Mouse (Mus musculus) hindbrain, postnatal 0 days (tissue): Measurements from ENCODE around the gene Olfr527. TPM values are rescaled to one million over a fixed set of nuclear protein-coding genes. Genes with fewer than 3 reads are reported as not detected.

ENCODE experiments used
- ATAC-seq: fragments of 200-750 bp; cut with Nextera tagmentation; 2 replicates; pipeline ENCODE4 v1.8.0; 2017; ENCODE audit warnings: mild to moderate bottlenecking, moderate TSS enrichment, moderate library complexity
- DNase-seq: peaks from one replicate; pipeline ENCODE4 v3.0.0-alpha.2; 2015; ENCODE audit warnings: low spot score
- H3K27ac ChIP-seq: fragments of 300-500 bp; sonication (generic); 2 replicates; pipeline ENCODE4 v1.5.1; 2014; ENCODE audit warnings: mild to moderate bottlenecking
- H3K27me3 ChIP-seq: fragments of 300-500 bp; sonication (generic); 2 replicates; pipeline ENCODE4 v1.6.1; 2014; ENCODE audit warnings: low read length, mixed read lengths; ENCODE audit not compliant: insufficient read depth
- H3K36me3 ChIP-seq: fragments of 300-500 bp; sonication (generic); 2 replicates; pipeline ENCODE4 v1.6.1; 2014; ENCODE audit warnings: low read length, mixed read lengths; ENCODE audit not compliant: insufficient read depth
- H3K4me1 ChIP-seq: fragments of 300-500 bp; sonication (generic); 2 replicates; pipeline ENCODE4 v1.6.1; 2014; ENCODE audit warnings: antibody characterized with exemption, low read length, mixed read lengths; ENCODE audit not compliant: insufficient read depth
- H3K4me2 ChIP-seq: fragments of 300-500 bp; sonication (generic); 2 replicates; pipeline ENCODE4 v1.6.1; 2014; ENCODE audit warnings: low read depth, mild to moderate bottlenecking, low read length, moderate library complexity, mixed read lengths
- H3K4me3 ChIP-seq: fragments of 300-500 bp; sonication (generic); 2 replicates; pipeline ENCODE4 v1.5.1; 2014; ENCODE audit warnings: low read length
- H3K9ac ChIP-seq: fragments of 300-500 bp; sonication (generic); replicated peaks from 2 replicates; pipeline ENCODE4 v1.6.1; 2014; ENCODE audit warnings: mild to moderate bottlenecking, low read length, moderate library complexity, mixed read lengths
- H3K9me3 ChIP-seq: fragments of 300-500 bp; sonication (generic); 2 replicates; pipeline ENCODE4 v1.6.1; 2016; ENCODE audit warnings: low read length, mixed read lengths
- CTCF ChIP-seq: IDR thresholded peaks from 2 replicates; pipeline ENCODE4 v1.5.1; 2016; ENCODE audit warnings: antibody characterized with exemption, control low read depth, low read depth
- WGBS: fragments of 180-500 bp; shearing (Covaris S2); extraction: QIAGEN DNeasy Blood & Tissue Kit; methylation state at CpG from one replicate; pipeline ENCODE4 v1.1.7; 2014; 5-methylcytosine and 5-hydroxymethylcytosine counted together
- polyA plus RNA-seq: library from polyadenylated mRNA; unstranded; fragments of >200 nt; fragmentation: Nextera tagmentation; extraction: Ambion mirVana; gene quantifications from 2 replicates; pipeline ENCODE4 v1.2.1, GENCODE M21; 2015
- total RNA-seq: library from RNA; depleted of rRNA; stranded (reverse); fragments of >200 nt; gene quantifications from 2 replicates; pipeline ENCODE4 v1.2.3, GENCODE M21; 2014; rRNA removed

Olfr527 gene
- total and polyA plus RNA-seq, 2 experiments from 2014 or later = not detected

DNA sequence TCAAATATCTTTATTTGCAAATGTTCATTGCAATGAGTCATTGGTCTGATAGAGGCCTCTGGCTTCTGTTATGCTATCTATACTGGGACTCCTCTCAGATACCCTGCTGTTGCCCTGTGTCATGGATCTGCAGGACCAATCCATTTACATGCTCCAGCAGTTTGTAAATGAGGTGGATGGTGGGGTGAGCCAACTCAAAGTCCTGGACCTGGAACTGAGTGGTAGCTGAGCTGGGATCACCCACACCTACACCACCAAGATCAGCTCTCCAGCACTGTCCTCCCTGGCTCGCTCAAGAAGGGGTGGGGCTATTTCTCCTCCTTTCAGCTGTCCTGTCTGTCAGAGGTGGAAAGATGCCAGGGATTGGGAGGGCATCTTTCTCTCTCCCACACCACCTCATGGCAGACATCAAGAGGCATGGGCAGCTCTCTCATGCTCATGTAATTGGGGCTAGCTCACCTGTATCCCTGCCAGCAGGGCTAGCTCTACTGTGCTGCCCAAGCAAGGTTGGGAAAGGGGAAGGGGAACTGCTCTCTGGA is 4.0 kb upstream of the Olfr527 start:
- peak; percentile 4 for DNase-seq
- H3K9me3 ChIP-seq = no peaks in the 10 kb centered on the region
- no peaks in the 10 kb centered on the region for H3K36me3 ChIP-seq
- no peak for TF ChIP-seq CTCF
- ATAC-seq = no peak
- H3K4me1 ChIP-seq = no peaks in the 10 kb centered on the region
- H3K4me2 ChIP-seq = no peak overlapping the region
- no peak overlapping the region for H3K27ac ChIP-seq
- no peaks in the 10 kb centered on the region for H3K27me3 ChIP-seq
- no peak overlapping the region for H3K4me3 ChIP-seq
- no peak overlapping the region for H3K9ac ChIP-seq
- WGBS = 35% methylated on average over 1 of the region's 1 CpGs

DNA sequence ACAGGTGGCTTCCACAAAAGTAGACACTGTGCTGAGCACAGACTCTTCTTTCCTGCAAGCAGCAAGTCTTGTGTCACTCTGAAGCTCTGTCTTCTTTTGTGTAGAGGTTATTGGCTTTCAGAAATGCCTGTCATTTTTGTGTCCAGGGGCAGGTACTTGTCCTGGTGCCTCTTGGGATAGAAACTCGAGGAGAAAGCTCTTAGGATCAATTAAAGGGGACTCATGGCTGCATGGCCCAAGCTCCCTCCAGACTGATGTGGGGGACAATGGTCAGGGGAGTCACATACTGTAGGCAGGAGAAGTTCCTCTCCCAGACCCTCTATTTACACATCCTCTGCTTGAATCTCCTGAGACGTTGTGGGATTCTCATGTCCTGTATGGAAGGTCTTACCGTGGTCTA is 27.8 kb downstream of the Olfr527 start, which contains the start of gene Olfr60:
Olfr60 (minus strand) TSS at position 101 of the 400 bp plus-strand sequence.
- no peaks in the 10 kb centered on the region for H3K4me1 ChIP-seq
- ATAC-seq (no peak), DNase-seq (no peak)
- H3K4me3 ChIP-seq = no peak within 1 kb of the TSS
- no peaks in the 10 kb centered on the region for H3K36me3 ChIP-seq
- no peak within 1 kb of the TSS for H3K27ac ChIP-seq
- H3K9me3 ChIP-seq = no peaks in the 10 kb centered on the region
- H3K27me3 ChIP-seq = no peaks in the 10 kb centered on the region
- H3K4me2 ChIP-seq = no peak within 1 kb of the TSS
- 68% methylated on average over 3 of the region's 3 CpGs for WGBS
- H3K9ac ChIP-seq = no peak within 1 kb of the TSS
- TF ChIP-seq CTCF = no peak

DNA sequence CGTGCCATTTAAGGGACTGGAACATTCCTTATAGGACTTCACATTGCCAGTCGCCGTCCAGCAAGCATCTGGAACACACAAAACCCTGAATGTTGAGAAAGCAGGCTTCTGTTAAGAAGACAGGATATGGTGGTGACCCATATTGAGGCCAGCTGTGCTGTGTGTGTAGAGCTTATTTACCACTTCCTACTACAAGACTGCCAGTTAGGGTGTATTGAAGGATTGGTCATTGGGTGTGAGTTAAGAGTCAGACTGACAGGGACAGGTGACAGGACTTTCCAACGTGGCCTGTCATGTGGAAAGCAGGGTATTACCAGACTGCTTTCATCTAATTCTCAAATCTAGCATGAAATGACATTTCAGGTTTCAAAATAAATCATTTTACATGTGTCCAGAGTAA is 40.5 kb downstream of the Olfr527 start:
- no peak for TF ChIP-seq CTCF
- Histone ChIP-seq H3K27ac (no peak overlapping the region), H3K27me3 (no peaks in the 10 kb centered on the region), H3K9ac (no peak overlapping the region), H3K4me2 (no peak overlapping the region), H3K4me1 (no peaks in the 10 kb centered on the region), H3K4me3 (no peak overlapping the region), H3K36me3 (no peaks in the 10 kb centered on the region), H3K9me3 (no peaks in the 10 kb centered on the region)
- ATAC-seq (no peak), DNase-seq (no peak)
- WGBS = 86% methylated on average over 4 of the region's 4 CpGs

DNA sequence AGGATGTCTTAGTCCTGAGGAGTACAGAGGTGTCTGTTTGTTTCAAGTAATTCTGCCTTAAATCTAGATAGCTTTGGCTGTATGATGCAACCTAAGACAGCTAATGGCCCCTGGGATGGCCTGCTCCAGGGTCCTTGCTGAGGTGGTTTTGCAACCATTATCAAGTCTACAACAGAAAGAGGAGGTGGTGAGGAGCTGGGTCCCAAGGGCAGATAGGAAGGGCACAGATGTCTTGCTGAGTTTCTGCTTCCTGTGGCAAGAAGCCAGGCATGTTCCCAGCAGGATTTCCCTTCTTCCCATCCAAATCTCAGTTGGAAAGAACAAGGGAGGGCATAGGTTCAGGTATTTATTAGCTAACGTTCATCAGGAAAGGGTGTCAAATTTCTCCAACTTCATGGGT is 42.4 kb downstream of the Olfr527 start, which contains the start of gene Olfr530:
Olfr530 (minus strand) TSS at position 101 of the 400 bp plus-strand sequence.
- no peaks in the 10 kb centered on the region for H3K36me3 ChIP-seq
- H3K4me1 ChIP-seq = no peaks in the 10 kb centered on the region
- TF ChIP-seq CTCF = no peak
- H3K27ac ChIP-seq = no peak within 1 kb of the TSS
- 41% methylated on average over 1 of the region's 1 CpGs for WGBS
- no peak for DNase-seq
- no peak within 1 kb of the TSS for H3K9ac ChIP-seq
- no peak within 1 kb of the TSS for H3K4me3 ChIP-seq
- H3K27me3 ChIP-seq = no peaks in the 10 kb centered on the region
- ATAC-seq = no peak
- no peaks in the 10 kb centered on the region for H3K9me3 ChIP-seq
- no peak within 1 kb of the TSS for H3K4me2 ChIP-seq

DNA sequence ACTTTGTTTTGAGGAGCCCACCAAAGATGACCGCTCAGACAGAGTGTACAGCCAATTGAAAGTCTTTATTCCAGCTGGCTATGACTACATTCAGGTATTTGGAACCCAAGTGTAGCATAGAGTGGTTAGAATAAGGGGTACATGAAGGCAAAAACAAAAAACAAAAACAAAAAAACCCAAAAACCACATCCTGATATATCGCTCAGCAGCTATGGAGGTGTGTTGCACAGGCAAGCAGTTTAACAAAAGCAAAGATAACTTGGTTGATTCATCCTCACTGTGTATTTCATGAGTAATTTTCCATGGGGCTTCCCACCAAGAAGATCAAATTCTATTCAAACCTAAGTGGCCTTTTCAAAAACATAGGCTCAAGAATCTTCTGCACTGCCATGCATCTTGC is 43.1 kb downstream of the Olfr527 start:
- no peak overlapping the region for H3K9ac ChIP-seq
- no peaks in the 10 kb centered on the region for H3K9me3 ChIP-seq
- no peak overlapping the region for H3K4me2 ChIP-seq
- no peaks in the 10 kb centered on the region for H3K27me3 ChIP-seq
- 94% methylated on average over 2 of the region's 2 CpGs for WGBS
- ATAC-seq (no peak), DNase-seq (no peak)
- H3K4me1 ChIP-seq = no peaks in the 10 kb centered on the region
- no peak overlapping the region for H3K4me3 ChIP-seq
- no peaks in the 10 kb centered on the region for H3K36me3 ChIP-seq
- no peak overlapping the region for H3K27ac ChIP-seq
- TF ChIP-seq CTCF = no peak

Other genes with a start within 250 kb of the Olfr527 start
- not detected in 2 replicates for gene Prap1, start 240.6 kb upstream of the Olfr527 start, total RNA-seq
- not detected in 2 replicates for gene Prap1, start 240.6 kb upstream of the Olfr527 start, polyA plus RNA-seq
- 34.3 and 36.2 TPM in 2 replicates for gene Fuom, start 231.6 kb upstream of the Olfr527 start, total RNA-seq
- gene Fuom, start 231.6 kb upstream of the Olfr527 start, polyA plus RNA-seq = 53.0 and 54.3 TPM in 2 replicates
- gene Paox, start 218.2 kb upstream of the Olfr527 start, total RNA-seq = 9.4 and 15.2 TPM in 2 replicates
- gene Paox, start 218.2 kb upstream of the Olfr527 start, polyA plus RNA-seq = 8.9 TPM in 2 replicates
- gene Echs1, start 217.5 kb upstream of the Olfr527 start, total RNA-seq = 88.7 and 91.5 TPM in 2 replicates
- 136 and 145 TPM in 2 replicates for gene Echs1, start 217.5 kb upstream of the Olfr527 start, polyA plus RNA-seq
- 6.4 and 7.2 TPM in 2 replicates for gene Mtg1, start 196.5 kb upstream of the Olfr527 start, total RNA-seq
- 32.6 and 33.5 TPM in 2 replicates for gene Mtg1, start 196.5 kb upstream of the Olfr527 start, polyA plus RNA-seq
- 64.7 and 66.4 TPM in 2 replicates for gene Sprn, start 179.1 kb upstream of the Olfr527 start, total RNA-seq
- 27.2 and 29.9 TPM in 2 replicates for gene Sprn, start 179.1 kb upstream of the Olfr527 start, polyA plus RNA-seq
- not detected in 2 replicates for gene Olfr522, start 169.3 kb upstream of the Olfr527 start, total RNA-seq
- not detected in 2 replicates for gene Olfr522, start 169.3 kb upstream of the Olfr527 start, polyA plus RNA-seq
- not detected in 2 replicates for gene Olfr523, start 160.8 kb upstream of the Olfr527 start, total RNA-seq
- not detected in 2 replicates for gene Olfr523, start 160.8 kb upstream of the Olfr527 start, polyA plus RNA-seq
- gene Olfr524, start 128.1 kb upstream of the Olfr527 start, total RNA-seq = not detected in 2 replicates
- not detected in 2 replicates for gene Olfr524, start 128.1 kb upstream of the Olfr527 start, polyA plus RNA-seq
- gene Cd163l1, start 115.8 kb upstream of the Olfr527 start, total RNA-seq = not detected in 2 replicates
- not detected in 2 replicates for gene Cd163l1, start 115.8 kb upstream of the Olfr527 start, polyA plus RNA-seq
- not detected in 2 replicates for gene 5830411N06Rik, start 86.7 kb upstream of the Olfr527 start, total RNA-seq
- 0.10 TPM in 1 of 2 replicates, not detected in the other for gene 5830411N06Rik, start 86.7 kb upstream of the Olfr527 start, polyA plus RNA-seq
- not detected in 2 replicates for gene Olfr525, start 13.2 kb upstream of the Olfr527 start, total RNA-seq
- not detected in 2 replicates for gene Olfr525, start 13.2 kb upstream of the Olfr527 start, polyA plus RNA-seq
- gene Olfr60, start 27.7 kb downstream of the Olfr527 start, total RNA-seq = not detected in 2 replicates
- gene Olfr60, start 27.7 kb downstream of the Olfr527 start, polyA plus RNA-seq = not detected in 2 replicates
- not detected in 2 replicates for gene Olfr530, start 42.3 kb downstream of the Olfr527 start, total RNA-seq
- gene Olfr530, start 42.3 kb downstream of the Olfr527 start, polyA plus RNA-seq = not detected in 2 replicates
- gene Olfr531, start 68.9 kb downstream of the Olfr527 start, total RNA-seq = not detected in 2 replicates
- gene Olfr531, start 68.9 kb downstream of the Olfr527 start, polyA plus RNA-seq = not detected in 2 replicates
- not detected in 2 replicates for gene Olfr532, start 87.6 kb downstream of the Olfr527 start, total RNA-seq
- gene Olfr532, start 87.6 kb downstream of the Olfr527 start, polyA plus RNA-seq = not detected in 2 replicates
- not detected in 2 replicates for gene Olfr533, start 129.4 kb downstream of the Olfr527 start, total RNA-seq
- gene Olfr533, start 129.4 kb downstream of the Olfr527 start, polyA plus RNA-seq = not detected in 2 replicates
- gene Olfr535, start 150.2 kb downstream of the Olfr527 start, total RNA-seq = not detected in 2 replicates
- gene Olfr535, start 150.2 kb downstream of the Olfr527 start, polyA plus RNA-seq = not detected in 2 replicates
- not detected in 2 replicates for gene Olfr536, start 173.4 kb downstream of the Olfr527 start, total RNA-seq
- gene Olfr536, start 173.4 kb downstream of the Olfr527 start, polyA plus RNA-seq = not detected in 2 replicates
- gene Olfr538, start 233.9 kb downstream of the Olfr527 start, total RNA-seq = not detected in 2 replicates
- gene Olfr538, start 233.9 kb downstream of the Olfr527 start, polyA plus RNA-seq = not detected in 2 replicates